10 mouse cellular contexts compared by ENCODE assay signal in the genomic region with DNA sequence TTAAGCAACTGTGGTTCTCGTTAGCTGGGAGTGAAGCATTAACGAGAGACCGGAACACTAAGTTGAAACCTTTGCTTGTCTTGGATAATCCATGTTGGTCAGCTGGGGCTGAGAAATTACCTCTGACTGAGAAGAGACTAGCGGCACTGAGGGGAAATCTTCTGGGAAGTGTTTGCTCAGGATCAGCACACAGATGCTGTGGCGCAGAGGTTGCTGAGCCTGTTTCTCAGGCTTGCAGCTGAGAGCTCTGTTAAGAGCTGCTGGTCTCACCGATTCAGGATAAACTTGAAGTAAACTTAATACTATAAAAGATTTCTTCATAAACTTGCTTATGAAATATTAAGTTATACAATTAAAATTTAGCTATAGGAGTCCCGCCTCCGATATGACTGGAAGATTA.
"Had no signal": no experiment of that assay in that cellular context is flagged by ENCODE, and none has a peak within 500 bp of the region (broad histone marks: within the 10 kb centered on the region; RNA-seq: fewer than 3 reads in every experiment).

No protein-coding gene starts in this region.

- H3K9ac ChIP-seq: liver, embryonic 12.5 days; midbrain, embryonic 13.5 days had no signal

- H3K4me3 ChIP-seq: limb, embryonic 10.5 days; liver, embryonic 12.5 days; midbrain, embryonic 13.5 days had no signal

- ATAC-seq: hindbrain, postnatal 0 days; liver, embryonic 12.5 days; midbrain, embryonic 13.5 days had no signal

- H3K27ac ChIP-seq: hindbrain, postnatal 0 days; kidney, postnatal 0 days; limb, embryonic 10.5 days; liver, embryonic 12.5 days; midbrain, embryonic 13.5 days had no signal

- H3K36me3 ChIP-seq: midbrain, embryonic 13.5 days had no signal

- DNase-seq: kidney, adult 11 months; kidney, adult 9 months; right cerebral cortex, adult 18-20 months; right cerebral cortex, postnatal 25 days; thymus, postnatal 14 days had no signal

- H3K27me3 ChIP-seq: liver, embryonic 12.5 days; midbrain, embryonic 13.5 days had no signal

- H3K4me2 ChIP-seq: liver, embryonic 12.5 days; midbrain, embryonic 13.5 days had no signal

- H3K9me3 ChIP-seq: limb, embryonic 10.5 days; liver, embryonic 12.5 days; midbrain, embryonic 13.5 days had no signal

- H3K4me1 ChIP-seq: midbrain, embryonic 13.5 days had no signal
